Mouse (Mus musculus): ENCODE measurements around the gene Chd3. TPM values are rescaled to one million over a fixed set of nuclear protein-coding genes. Genes with fewer than 3 reads are reported as not detected.
A peak's percentile ranks its signal among the peaks of the same experiment; 100 is the strongest.

Chd3 gene
- polyA plus RNA-seq, 1 experiment from 2014 or later: 2.6 TPM

DNA sequence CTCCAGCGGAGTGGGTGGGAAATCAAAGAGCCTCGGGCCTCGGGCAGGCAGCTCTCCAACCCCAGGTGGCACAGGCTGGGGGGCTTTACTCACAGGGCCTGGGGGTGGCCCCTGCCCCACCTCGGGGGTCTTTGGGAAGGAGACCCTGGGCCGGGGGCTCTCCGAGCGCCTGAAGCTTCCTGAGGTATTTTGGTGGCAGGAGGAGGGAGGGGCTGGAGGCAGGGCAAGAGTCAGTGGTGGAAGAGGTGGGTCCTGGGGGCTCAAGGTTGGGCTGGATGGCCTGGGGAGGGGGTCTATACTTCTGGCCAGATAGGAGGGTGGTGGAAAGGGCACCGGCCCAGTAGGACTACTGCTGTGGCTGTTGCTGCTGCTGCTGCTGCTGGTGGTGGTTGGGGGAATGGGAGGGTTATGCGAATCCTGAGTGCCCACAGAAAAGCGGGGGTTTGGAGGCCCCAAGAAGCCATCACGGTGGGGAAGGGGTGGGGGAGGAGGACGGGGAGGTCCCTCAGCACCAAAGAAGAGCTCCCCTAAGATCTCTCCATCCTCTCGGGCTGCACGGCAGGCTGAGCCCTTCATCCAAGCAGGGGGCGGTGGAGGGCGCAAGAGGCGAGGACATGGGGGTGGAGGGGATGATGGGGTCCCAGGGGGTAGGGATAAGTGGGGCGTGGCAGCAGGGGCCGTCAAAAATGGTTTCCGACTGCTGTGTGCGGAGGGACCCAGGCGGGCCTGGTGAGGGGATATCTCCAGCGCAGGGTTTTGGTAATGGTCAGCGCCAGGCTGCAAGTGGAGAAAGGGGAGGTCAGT is 36.4 kb upstream of the Chd3 start:
- DNase-seq (no peak), ATAC-seq (ENCODE audit: low read depth) (no peak)
- 82% methylated on average over 24 of the region's 24 CpGs for whole genome bisulfite sequencing (ENCODE audit: insufficient replicate concordance)
- Histone ChIP-seq H3K9ac (no peak overlapping the region), H3K36me3 (peaks cover 66% of the 10 kb centered on the region), H3K27me3 (no peaks in the 10 kb centered on the region), H3K27ac (no peak overlapping the region), H3K4me3 (replicated peaks) (no peak overlapping the region), H3K4me1 (replicated peaks) (peaks cover 39% of the 10 kb centered on the region), H3K4me2 (no peak overlapping the region), H3K9me3 (replicated peaks) (no peaks in the 10 kb centered on the region)

DNA sequence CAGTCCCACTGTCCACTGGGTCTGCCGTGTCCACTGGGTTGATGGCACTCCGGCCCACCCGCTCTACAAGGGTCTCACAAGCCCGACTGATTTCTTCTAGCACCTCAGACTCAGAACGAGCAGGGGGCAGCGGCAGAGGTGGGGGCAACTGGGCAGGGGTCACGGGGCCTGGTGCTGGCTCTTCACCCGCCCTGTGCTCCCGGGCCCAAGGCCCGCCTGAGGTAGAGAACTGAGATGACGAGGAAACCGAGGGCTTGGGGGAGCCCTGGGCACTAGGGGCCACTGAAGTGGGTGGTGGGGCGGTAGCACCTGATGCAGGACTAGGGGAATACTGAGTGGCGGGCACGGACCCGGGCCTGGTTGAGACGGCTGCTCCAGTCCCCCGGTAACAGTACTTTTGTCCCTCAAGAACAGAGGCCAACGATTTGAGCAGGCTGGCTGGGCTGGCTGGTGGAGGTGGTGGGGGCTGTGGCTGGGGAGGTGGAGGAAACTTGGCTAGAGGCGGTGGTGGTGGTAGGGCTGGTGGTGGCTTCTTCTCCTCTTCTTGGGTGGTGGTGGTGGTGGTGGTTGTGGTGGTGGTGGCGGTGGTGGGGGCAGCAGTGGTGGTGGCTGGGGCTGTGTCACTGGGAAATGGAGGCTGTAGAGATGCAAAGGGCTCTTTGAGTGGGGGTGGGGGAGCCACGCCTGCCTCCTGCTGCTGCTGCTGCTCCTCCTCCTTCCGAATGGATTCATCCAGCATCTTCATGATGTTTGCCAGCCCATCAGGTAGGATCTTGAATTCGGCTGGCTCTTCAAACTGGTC is 35.6 kb upstream of the Chd3 start:
- 82% methylated on average over 24 of the region's 24 CpGs for WGBS (ENCODE audit: insufficient replicate concordance)
- Histone ChIP-seq H3K4me1 (replicated peaks) (peaks cover 35% of the 10 kb centered on the region), H3K9ac (no peak overlapping the region), H3K4me3 (replicated peaks) (no peak overlapping the region), H3K9me3 (replicated peaks) (no peaks in the 10 kb centered on the region), H3K36me3 (peaks cover 75% of the 10 kb centered on the region), H3K27ac (no peak overlapping the region), H3K4me2 (no peak overlapping the region), H3K27me3 (no peaks in the 10 kb centered on the region; the same call in 1 of the 2 replicates)
- no peak for ATAC-seq (ENCODE audit: low read depth)
- DNase-seq: no peak

DNA sequence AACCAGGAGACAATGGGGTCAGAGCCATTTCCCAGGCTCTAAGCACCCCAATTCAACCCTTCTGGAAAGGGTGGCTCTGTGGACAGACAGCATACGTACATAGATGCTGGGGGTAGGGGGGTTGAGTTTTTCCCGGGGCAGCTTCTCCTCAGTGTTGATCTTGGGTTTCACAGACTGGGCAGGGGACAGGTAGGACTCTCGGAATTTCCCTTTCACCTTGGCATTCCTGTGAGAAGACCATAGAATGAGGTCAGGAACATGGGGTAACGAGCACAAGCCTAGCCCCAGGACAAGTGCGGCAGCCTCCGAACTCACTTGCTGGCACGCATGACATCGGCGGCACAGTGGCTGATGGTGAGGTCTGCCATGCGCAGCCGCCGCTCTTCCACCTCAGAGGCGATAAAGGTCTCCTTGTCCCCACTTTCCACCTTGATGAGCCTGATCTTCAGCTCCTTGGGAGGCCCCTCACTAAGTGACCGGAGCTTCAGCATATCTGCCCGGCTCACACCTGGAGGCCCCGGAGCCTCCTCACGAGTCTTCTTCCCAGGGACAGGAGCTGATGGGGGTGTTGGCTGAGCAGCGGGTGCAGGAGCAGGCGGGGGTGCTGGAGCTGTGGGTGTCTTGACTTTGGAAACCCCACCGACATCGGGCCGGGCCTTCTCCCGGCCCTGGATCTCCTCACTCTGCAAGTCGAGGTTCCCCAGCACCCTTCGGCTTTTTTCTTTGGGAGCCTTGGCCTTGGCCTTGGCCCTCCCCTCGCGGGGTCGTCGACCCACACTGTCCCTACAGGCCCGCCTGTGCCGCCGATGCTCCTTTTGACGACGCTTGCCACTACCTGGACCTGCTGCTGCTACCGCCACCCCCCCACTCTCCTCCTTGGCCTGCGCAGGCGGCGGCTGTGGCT is 34.7 kb upstream of the Chd3 start:
- H3K4me1 ChIP-seq (replicated peaks): peaks cover 32% of the 10 kb centered on the region
- 88% methylated on average over 34 of the region's 38 CpGs for WGBS (ENCODE audit: insufficient replicate concordance)
- no peak overlapping the region for H3K4me3 ChIP-seq (replicated peaks)
- DNase-seq (no peak), ATAC-seq (ENCODE audit: low read depth) (no peak)
- H3K27ac ChIP-seq: no peak overlapping the region
- peaks cover 80% of the 10 kb centered on the region for H3K36me3 ChIP-seq
- H3K9ac ChIP-seq: no peak overlapping the region
- no peak overlapping the region for H3K4me2 ChIP-seq
- H3K9me3 ChIP-seq (replicated peaks): no peaks in the 10 kb centered on the region
- no peaks in the 10 kb centered on the region; the same call in 1 of the 2 replicates for H3K27me3 ChIP-seq

DNA sequence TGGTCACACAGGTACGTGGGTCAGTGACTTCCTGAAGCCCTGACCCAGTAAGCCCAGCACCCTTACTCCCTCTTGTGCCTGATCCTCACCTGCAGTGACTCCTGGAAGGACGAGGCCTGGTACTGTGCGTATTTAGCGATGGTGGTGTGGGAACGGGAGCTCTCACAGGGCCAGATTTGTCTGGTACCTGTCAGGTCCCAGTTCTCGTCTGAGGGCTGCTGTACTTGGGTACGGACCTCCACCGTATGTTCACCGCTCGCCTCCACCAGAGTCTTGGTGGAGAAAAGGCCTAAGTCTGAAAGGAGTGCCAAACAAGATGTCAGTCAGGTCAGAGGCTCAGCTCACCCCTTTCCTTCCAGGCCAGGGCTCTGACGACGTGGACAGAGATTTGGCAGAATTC is 32.8 kb upstream of the Chd3 start:
- no peak overlapping the region for H3K4me3 ChIP-seq (replicated peaks)
- 81% methylated on average over 12 of the region's 12 CpGs for WGBS (ENCODE audit: insufficient replicate concordance)
- H3K27me3 ChIP-seq: no peaks in the 10 kb centered on the region; the same call in 1 of the 2 replicates
- peaks cover 34% of the 10 kb centered on the region for H3K4me1 ChIP-seq (replicated peaks)
- ATAC-seq (ENCODE audit: low read depth) (no peak), DNase-seq (no peak)
- no peaks in the 10 kb centered on the region for H3K9me3 ChIP-seq (replicated peaks)
- no peak overlapping the region for H3K4me2 ChIP-seq
- H3K36me3 ChIP-seq: peaks cover 68% of the 10 kb centered on the region
- no peak overlapping the region for H3K9ac ChIP-seq
- no peak overlapping the region for H3K27ac ChIP-seq

DNA sequence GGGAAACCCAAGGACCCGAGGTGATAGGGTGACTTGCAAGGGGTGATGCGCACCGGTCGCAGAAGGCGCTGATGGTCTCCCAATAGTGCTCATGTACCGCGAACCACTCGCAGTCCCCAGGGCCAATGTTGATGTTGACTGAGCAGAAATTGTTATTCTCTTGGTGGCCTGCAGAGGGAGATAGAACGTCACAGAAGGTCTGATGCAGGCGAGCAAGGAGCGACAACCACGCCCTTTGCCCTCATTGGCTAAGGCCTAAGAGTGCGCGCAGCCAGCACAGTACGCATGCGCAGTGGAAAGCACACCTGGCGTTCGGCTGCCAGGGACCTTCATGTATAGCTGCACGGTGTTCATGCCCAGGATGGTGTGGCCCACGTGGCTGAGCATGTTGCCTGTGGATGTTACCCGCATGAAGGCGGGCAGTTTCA is 32.0 kb upstream of the Chd3 start:
- 30% methylated on average over 22 of the region's 22 CpGs for WGBS (ENCODE audit: insufficient replicate concordance)

DNA sequence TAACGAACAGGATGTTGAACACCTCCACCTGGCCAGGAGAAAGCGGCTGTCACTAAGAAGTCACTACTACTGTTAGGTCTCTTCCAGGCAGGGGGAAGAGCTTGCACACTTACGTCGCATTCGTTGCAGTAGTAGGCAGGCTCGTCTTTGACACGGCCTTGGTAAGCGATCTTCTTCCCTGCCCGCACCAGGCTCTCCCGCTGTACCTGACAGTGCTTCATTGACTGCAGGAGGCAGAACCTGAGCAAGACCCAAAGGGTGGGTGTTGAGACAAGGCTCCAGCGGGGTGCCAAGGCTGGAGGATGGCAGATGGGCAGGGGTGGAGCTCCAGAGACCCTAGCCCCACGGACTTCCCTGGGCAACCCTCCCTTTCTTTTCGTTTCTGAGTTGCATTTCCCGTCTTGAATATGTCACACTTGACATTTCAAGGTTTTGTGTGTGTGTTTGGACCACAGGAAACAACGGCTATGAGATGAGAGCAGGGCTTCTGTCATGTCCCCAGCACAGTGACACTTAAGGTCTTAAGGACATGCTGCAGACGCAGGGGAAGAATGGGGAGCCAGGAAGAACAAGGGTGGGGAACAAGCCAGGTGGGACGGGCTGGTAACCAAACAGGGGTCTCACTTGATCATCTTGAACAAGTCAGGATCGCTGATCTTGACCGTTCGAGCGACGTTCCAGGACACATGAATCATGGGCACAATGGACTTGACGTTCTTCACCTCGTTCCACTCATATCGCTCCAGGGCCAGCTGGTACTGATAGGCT is 31.1 kb upstream of the Chd3 start:
- no peak for ATAC-seq (ENCODE audit: low read depth)
- Histone ChIP-seq H3K9ac (no peak overlapping the region), H3K27me3 (no peaks in the 10 kb centered on the region; the same call in 1 of the 2 replicates), H3K4me1 (replicated peaks) (peaks cover 42% of the 10 kb centered on the region), H3K4me3 (replicated peaks) (no peak overlapping the region), H3K27ac (no peak overlapping the region), H3K36me3 (peaks cover 51% of the 10 kb centered on the region), H3K9me3 (replicated peaks) (no peaks in the 10 kb centered on the region), H3K4me2 (no peak overlapping the region)
- 85% methylated on average over 25 of the region's 25 CpGs for WGBS (ENCODE audit: insufficient replicate concordance)
- no peak for DNase-seq

More for the DNA sequence above, 32.0 kb upstream of the Chd3 start:
- H3K9ac ChIP-seq: no peak overlapping the region
- H3K4me1 ChIP-seq (replicated peaks): peaks cover 40% of the 10 kb centered on the region
- H3K27me3 ChIP-seq: no peaks in the 10 kb centered on the region; the same call in 1 of the 2 replicates
- H3K4me3 ChIP-seq (replicated peaks): no peak overlapping the region
- H3K9me3 ChIP-seq (replicated peaks): no peaks in the 10 kb centered on the region
- H3K4me2 ChIP-seq: peak overlapping the region; percentile 44
- H3K27ac ChIP-seq: no peak overlapping the region
- peak; percentile 77 for ATAC-seq (ENCODE audit: low read depth)
- DNase-seq: peak; percentile 79
- peaks cover 60% of the 10 kb centered on the region for H3K36me3 ChIP-seq

DNA sequence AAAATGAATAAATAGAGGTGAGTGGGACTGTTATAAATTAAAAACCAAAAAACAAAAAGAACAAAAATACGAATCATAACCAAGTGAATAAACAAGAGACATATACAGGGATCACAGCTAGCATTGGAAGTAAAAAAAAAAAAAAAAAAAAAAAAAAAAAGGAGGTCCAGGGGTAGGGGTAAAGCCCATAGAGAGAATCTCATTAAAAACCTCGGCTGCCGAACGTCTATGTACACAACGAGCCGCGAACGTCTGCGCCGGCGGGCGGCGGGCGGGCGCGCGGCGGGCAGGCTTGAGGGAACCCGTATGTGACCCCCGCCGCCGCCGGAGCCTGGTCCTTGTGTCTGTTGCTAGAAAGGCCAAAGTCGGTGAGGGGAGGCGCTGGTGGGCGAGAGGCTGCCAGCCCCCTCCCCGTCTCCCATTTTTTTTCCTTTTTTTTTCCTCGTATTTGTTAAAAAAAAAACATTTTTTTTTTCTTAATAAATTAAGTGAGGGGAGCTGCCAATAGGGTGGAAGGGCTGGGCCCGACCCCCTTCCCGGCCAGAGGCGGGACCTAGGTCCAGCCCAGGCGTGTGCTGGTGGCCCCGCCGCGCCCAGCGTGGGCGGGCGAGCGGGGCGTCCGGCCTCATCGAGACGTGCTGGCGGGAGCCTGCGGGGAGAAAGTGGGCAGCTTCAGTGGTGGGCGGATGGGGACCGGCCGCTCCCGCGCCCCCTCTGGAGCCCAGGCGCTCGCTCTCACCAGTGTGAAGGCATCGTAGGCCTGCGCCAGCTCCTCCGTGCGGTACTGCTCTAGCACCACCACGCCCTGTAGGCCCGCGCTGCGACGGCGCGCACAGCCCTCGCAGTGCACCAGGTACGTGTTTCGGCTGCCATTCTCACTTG is 30.2 kb upstream of the Chd3 start:
- H3K36me3 ChIP-seq: peaks cover 42% of the 10 kb centered on the region
- H3K4me1 ChIP-seq (replicated peaks): peaks cover 44% of the 10 kb centered on the region
- DNase-seq: no peak
- H3K27ac ChIP-seq: no peak overlapping the region
- H3K4me2 ChIP-seq: peak overlapping the region; percentile 29
- H3K27me3 ChIP-seq: no peaks in the 10 kb centered on the region; the same call in 1 of the 2 replicates
- no peak overlapping the region for H3K4me3 ChIP-seq (replicated peaks)
- no peak for ATAC-seq (ENCODE audit: low read depth)
- WGBS (ENCODE audit: insufficient replicate concordance): 66% methylated on average over 66 of the region's 66 CpGs
- H3K9me3 ChIP-seq (replicated peaks): no peaks in the 10 kb centered on the region
- H3K9ac ChIP-seq: no peak overlapping the region

DNA sequence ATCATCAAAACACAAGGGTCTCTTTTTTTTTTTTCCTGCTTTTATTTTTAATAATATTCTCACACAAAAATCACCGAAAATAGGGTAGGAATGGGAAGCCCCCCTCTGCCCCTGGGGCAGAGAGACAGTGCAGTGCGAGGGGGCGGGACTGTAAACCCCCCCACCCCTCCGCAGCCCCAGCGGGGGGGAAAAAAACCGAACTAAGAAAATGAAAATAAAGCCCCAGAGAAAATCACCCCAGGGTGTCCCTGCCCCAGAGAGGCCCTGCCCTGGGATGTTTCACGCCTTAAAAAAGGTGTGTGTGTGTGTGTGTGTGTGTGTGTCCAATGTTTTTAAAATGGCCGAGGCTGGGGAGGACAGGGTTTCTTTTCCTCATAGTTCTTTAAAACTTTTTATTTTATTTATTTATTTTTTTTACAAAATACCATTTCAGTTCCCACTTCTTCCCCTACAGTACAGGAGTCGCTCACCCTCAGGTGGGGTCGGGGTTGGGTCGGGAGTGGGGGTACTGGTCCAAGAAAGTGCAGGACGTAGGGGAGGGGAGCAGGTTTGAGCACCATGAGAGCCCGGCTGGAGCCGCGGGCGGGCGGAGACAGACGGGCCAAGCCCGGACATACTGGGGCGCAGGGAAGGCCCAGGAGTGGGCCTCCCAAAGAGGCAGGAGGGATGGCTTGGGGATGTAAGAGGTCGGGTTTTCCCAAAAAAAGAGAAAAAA is 29.4 kb upstream of the Chd3 start:
- Histone ChIP-seq H3K9me3 (replicated peaks) (no peaks in the 10 kb centered on the region), H3K4me1 (replicated peaks) (peaks cover 48% of the 10 kb centered on the region), H3K27ac (no peak overlapping the region), H3K9ac (peak overlapping the region; percentile 87; the same call in 1 of the 2 replicates), H3K36me3 (peaks cover 34% of the 10 kb centered on the region), H3K27me3 (no peaks in the 10 kb centered on the region; the same call in 1 of the 2 replicates), H3K4me2 (peak overlapping the region; percentile 91), H3K4me3 (replicated peaks) (no peak overlapping the region)
- DNase-seq: no peak
- ATAC-seq (ENCODE audit: low read depth): no peak
- 51% methylated on average over 21 of the region's 21 CpGs for WGBS (ENCODE audit: insufficient replicate concordance)

DNA sequence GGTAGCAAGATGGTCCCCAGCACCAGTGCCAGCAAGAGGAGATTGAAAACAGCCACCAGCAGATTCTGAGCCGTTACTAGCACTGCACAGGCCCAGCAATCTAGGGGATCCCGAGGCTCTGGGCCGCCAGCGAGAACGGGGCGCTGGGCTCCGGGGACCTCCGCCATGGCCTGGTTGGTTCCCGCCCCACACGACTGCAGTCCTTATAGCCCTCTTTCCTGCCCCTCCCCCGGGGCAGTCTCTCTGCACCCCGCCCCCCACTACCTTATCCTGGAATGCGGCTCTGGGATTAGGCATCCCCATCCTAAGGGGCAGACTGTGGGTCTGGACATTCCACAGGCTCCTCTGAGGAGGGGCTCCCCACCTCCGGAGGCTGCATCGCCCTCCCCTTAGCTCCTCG is 28.9 kb upstream of the Chd3 start, which contains the start of gene Tmem88:
TSS of gene Tmem88 (minus strand) at position 176 of the 400 bp plus-strand sequence.
- 16% methylated on average over 16 of the region's 16 CpGs for WGBS (ENCODE audit: insufficient replicate concordance)
- ATAC-seq (ENCODE audit: low read depth): no peak
- Histone ChIP-seq H3K9ac (peak within 1 kb of the TSS; percentile 87), H3K36me3 (peaks cover 29% of the 10 kb centered on the region), H3K27ac (peak within 1 kb of the TSS; percentile 94), H3K4me2 (peak within 1 kb of the TSS; percentile 91), H3K9me3 (replicated peaks) (no peaks in the 10 kb centered on the region), H3K4me3 (replicated peaks) (peak within 1 kb of the TSS; percentile 74), H3K4me1 (replicated peaks) (peaks cover 48% of the 10 kb centered on the region), H3K27me3 (no peaks in the 10 kb centered on the region; the same call in 1 of the 2 replicates)
- DNase-seq: no peak

Data from liver, embryonic 13.5 days (tissue).